Mouse (Mus musculus) kidney, adult 2 months (tissue): ENCODE data around the gene Ano6.

Source experiments
- CTCF ChIP-seq: fragments of 200-500 bp; conservative IDR thresholded peaks from 2 replicates; pipeline ENCODE4 v1.5.1; 2011; ENCODE audit warnings: low read depth, mild to moderate bottlenecking, control low read depth, low read length, moderate library complexity, mixed read lengths; ENCODE audit not compliant: insufficient read depth, insufficient read length
- POLR2A ChIP-seq: fragments of 200-500 bp; IDR thresholded peaks from one replicate; pipeline ENCODE4 v1.6.1; 2011; ENCODE audit warnings: low read depth, low read length, control low read depth

- no peak for TF ChIP-seq CTCF
- TF ChIP-seq POLR2A, result no peak
Measured at GRCm38 (mm10) chr15:95929087-95929486, 138.4 kb downstream of the Ano6 start.
